Mouse (Mus musculus): Measurements from ENCODE around the gene Srsf2.
"Not testable (repeated sequence)": the region's sequence is repeated elsewhere in the genome, so short reads cannot be mapped to it uniquely, and the experiment has no call there.

Gene Srsf2

DNA sequence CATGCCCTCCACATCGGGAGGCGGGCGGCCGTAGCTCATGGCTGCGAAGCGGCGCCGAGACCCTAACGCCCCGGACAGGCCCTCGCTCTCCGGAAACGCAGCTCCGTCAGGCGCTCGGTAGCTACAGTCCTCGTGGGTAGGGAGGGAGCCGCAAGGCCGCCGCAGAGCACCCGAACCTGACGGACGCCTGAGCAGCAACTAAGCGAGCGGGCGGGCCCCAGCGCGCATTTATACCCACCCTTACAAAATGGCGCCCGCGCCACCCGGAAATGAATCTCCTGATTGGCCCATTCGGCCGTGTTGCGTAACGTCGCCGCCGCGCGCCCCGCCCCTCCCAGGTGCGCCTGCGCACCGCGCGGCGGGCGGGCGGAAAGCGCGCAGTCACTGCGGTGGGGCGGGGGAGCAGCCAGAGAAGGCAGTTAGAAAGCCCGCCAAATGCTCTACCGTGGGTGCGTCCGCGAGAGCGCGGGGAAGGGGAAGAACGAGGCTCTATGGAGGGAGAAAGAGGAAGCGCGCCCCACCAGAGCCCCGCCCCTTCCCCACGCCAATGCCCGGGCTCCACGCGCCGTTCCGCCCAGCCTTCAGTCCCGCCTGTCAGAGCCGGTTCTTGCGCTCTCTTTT lies at the start of gene Srsf2:
Srsf2 (minus strand) TSS at position 204 of the 621 bp plus-strand sequence.
- DNase-seq (ENCODE audit: low spot score): peak; percentile 94

DNA sequence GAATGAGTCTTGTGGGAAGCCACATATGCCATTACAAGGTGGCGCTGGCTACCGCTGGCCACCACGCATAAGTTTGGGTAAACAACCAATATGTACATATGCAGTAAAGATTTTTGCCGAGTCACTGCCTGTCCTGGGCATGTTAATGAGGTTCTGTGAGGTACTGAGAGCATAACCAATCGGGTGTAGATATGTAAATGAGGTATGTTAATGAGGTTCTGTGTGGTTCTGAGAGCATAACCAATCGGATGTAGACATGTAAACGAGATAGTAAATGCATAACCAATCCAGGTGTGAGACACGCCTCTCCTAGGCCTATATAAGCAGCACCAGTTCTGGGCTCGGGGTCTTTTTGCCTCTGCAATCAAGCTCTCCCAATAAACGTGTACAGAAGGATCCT lies 49.7 kb upstream of the Srsf2 start:
- DNase-seq (ENCODE audit: low spot score): not testable (repeated sequence)

DNA sequence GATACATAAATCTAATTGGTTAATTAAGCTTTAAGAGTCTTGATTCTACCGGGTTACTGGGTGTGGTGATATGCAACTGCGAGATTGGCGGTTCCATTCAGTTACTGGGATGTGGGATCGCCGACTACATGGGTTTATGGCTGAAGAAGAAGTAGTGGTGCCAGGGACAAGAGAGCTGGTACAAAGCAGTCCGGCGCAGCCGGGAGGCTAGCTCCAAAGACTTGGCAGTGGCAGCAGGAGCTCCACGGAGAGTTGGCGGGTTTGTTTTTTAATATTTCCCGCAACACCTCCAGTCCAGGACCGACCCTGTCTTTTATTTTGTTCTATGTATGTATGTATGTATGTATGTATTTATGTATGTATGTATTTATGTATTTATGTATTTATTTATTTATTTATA lies 46.4 kb upstream of the Srsf2 start:
- no peak for DNase-seq (ENCODE audit: low spot score)

DNA sequence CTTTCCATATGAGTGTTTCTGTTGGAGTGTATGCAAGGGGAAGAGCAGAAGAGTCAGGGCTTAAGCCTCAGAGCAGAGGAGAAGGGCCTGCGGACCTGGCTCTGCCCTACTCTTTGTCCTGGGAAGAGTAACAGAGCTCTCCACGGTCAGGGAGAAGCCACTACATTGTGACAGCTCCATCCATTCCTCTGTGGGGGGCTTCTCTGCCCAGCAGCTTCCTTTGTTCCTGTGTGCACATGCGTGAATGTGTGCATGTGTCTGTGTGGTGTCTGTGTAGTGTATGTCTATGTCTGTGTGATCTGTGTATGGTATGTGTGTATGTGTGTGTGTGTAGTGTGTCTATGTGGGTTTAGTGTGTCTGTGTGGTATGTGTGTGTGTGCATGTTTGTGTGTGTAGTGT lies 42.5 kb upstream of the Srsf2 start:
- no peak for DNase-seq (ENCODE audit: low spot score)

DNA sequence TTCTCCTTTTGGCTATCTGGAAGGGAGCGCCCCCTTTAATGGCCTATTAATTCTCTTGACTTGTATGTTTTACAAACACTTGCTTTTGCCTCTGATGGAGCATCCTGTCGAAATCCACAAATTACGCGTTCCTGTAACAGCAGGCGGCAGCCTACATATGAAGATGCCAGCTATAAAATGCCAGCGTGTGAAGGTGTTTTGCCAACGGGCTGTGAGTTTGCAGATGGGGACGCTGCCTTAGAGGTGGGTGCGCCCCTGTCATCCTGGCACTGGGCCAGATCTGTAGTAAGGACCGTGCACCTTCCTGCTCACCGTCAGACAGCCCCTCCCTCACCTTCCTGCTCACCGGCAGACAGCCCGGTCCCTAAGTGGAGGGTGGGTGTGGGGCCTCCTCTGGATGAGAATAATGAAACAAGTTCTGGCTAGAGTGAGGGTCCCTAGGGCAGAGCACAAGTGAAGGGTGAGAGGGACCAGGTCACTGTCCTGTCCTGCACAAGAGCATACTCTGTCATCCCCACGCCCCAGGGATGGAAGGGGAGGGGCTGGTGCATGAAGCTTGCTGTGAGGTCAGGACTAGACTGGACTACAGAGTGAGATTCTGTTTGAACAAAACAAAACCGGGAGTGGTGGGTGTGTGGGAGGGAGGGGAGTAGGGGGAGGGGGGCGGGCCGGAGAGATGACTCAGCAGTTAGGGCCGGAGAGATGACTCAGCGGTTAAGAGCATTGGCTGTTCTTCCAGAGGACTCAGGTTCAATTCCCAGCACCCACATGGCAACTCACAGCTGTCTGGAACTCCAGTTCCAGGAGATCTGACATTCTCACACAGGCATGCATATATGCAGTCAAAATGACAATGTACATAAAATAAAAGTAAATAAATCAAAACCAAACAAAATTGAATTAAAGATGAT lies 40.9 kb upstream of the Srsf2 start:
- DNase-seq (ENCODE audit: low spot score): peak; percentile 30

DNA sequence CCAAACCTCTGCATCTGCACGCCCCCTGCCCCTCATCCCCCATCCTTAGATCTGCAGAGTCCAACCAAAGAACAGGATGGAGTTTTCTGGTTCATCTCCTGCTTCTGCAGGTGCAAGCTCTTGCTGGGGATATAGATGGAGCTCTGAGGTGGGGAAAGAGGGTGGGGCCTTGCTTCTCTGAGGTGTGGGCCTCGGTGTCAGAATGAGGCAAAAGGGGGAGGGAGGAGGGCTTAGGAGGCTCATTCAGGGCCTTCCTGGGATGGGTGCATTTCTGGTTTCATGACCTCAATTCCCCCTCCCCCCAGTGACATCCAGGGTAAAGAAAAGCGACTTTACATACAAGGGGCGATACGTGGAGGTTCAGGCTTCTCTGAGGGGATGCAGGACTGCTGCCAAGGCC lies 34.2 kb upstream of the Srsf2 start:
- no peak for DNase-seq (ENCODE audit: low spot score)

DNA sequence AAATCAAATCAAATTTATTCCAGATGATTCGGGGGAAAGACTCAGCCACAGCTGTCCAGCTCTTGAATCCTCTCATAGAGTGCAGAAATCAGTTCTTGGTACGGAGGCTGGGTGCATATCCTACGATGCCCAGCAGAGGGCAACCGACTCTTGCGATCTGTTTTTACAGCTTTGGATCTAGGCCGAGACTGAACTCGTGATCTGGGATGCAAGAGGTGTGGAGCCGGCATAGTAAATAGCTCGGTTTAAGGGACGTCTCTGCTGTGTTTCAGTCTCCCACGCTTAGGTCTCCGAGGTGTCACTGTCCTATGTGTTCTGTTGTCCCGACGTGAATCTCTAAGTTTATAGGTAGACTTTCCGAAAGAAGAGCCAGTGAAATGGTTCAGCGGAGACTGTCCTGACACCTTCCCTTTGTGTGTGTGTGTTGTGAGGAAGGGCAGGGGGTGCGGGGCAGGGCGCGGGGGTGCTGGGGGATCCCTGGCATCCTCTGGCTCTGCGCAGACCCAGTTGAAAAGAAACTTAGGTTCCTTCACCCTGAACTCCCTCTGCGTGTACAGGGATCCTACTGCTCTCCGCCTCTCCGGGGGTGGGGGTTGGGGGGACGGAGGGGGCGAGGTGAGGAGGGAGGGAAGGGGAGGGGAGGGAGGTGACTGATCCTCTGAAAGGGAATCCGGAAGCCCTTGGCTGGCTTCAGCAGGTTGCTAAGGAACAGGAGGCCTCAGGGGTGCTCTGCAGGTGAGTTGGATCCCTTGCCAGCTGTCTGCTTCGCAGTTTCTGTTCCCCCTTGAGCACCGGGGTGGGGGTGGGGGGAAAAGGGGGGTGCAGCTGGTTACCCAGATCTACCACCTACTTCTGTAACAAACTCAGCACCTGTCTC lies 32.6 kb upstream of the Srsf2 start:
- DNase-seq (ENCODE audit: low spot score): peak; percentile 91

DNA sequence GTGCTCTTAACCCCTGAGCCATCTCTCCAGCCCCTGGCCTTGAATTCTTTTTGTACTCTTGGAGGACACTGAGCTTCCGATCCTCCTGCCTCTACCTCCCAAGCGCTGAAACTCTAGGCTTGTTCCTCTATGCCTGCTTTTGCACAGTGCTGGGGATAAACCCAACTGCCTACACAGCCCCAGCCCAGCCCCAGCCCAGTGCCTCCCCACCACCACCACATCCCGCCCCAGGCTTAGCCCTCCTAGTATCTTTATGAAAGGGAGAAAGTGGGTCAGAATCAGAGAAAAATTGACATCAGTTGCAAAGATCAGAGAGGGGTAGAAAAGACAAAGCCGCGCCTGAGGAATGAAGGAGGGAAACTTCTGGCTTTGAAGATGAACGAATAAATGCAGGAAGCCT lies 31.2 kb upstream of the Srsf2 start:
- no peak for DNase-seq (ENCODE audit: low spot score)

DNA sequence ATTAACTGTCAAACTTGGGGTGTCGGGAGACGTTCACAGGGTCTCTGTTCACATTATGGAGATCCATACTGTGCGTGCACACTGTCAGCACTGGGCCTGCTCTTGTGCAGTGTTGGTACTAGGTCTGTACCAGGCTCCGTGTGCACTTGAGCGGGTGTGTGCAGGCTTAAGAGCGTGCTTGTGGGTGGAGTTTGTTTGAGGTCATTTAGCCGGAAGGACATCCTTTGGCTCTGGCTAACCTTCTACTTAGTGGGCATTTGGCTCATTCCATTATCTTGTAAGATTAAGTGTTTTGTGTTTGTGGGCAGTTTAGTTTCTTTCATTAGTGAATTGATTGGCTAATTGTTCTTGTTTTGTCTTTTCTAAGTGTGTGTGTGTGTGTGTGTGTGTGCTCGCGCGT lies 29.6 kb upstream of the Srsf2 start:
- DNase-seq (ENCODE audit: low spot score): no peak

DNA sequence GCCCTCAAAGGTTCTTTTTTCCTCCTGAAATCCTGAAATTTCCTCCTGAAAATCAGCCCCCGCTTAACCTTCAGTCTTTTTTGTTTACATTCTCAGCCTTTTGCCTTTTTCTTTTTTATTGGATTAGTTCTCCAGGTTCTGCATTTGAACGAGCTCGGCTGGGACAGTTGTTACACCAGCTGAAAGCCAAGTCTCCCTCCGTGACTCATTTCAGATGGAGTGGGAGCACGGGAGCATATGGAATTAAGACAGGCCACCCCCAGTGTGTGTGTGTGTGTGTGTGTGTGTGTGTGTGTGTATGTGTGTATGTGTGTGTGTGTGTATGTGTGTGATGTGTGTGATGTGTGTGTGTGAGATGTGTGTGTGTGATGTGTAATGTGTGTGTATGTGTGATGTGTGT lies 28.5 kb upstream of the Srsf2 start:
- no peak for DNase-seq (ENCODE audit: low spot score)

DNA sequence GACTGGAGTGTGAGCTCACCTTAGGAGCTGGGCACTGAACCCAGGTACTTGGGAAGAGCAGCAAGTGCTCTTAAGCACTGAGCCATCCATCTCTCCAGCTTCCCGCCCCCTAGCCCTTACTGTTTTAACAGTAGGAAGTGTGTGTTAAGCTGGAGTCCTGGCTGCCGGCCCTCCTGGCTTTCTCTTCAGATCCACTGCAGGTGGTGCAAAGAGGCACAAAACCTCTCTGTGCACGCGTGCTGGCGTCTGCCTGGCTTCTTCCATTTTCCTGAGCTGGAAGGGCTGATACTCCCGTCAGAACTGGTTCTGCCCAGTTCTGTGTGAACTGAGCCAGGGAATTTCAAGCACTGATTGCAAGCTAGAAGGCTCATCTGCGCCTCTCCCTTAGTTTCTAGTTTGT lies 27.9 kb upstream of the Srsf2 start:
- no peak for DNase-seq (ENCODE audit: low spot score)

DNA sequence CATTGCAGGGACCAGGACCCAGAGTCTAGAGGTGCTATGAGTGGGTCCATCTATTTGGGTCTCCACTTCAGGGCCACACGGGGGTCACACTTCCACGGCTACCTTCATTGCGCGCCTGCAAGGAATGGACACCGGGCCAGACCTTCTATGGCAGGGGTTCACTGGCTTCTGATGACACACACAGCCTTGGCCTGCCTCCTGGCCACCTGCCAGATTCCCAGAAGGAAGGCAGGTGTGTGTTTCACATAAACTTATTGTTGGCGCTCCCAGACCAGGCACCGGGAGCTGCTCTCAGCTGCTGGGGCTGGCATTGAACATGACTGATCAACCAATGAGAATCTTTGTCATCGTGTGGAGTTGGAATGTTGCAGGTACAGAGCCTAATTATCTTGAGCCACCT lies 25.6 kb upstream of the Srsf2 start:
- DNase-seq (ENCODE audit: low spot score): no peak

DNA sequence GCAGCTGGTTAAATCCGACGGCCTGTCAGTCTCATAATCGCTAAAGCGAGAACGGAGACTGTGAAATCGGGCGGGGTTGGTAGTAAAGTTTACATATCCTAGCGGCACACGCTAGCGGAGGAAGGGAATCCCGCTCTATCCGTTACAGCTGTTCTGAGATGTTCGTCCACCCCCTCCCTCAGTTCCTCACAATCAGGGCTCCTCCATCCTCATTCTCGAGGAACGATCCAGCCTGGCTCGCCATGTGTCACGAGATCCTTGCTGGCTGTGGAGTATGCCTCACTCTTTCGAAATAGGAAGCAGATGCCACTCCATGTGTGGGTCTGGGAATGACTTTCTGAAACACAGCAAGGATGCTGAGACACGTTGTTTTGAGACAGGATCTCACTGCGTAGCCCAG lies 21.1 kb upstream of the Srsf2 start:
- no peak for DNase-seq (ENCODE audit: low spot score)

DNA sequence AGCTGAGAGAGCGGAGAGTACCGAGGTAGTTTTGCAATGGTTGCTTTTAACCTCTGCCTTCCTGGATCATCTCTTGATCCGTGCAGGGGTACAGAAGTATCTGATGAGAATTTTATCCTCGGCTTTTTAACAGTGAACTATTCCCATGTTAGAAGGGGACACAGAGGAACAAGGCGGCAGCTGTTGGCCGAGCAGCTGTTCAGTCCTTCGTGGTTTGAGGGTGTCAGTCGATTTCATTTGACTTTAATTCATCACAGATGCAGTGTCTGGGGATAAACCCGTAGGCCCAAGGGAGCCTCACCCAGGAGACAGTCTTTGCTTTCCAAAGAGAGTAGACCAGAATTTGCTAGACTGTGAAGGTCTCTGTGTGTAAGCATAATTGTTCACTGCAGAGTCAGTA lies 18.6 kb upstream of the Srsf2 start:
- no peak for DNase-seq (ENCODE audit: low spot score)

DNA sequence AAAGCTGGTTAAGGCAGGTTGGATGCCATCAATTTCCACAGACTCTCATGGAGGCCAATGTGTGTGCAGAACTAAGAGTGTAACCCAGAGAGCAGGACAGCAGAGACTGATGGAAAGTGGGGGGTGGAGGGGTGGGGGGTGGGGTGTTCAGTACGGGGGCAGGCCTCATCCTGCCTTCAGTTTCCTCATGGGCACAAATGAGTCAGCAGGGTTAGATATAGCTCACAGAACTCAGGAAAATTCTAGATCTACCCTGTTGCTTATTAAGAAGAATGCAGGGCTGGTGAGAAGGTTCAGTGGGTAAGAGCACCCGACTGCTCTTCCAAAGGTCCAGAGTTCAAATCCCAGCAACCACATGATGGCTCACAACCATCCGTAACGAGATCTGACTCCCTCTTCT lies 16.7 kb upstream of the Srsf2 start:
- no peak for DNase-seq (ENCODE audit: low spot score)

DNA sequence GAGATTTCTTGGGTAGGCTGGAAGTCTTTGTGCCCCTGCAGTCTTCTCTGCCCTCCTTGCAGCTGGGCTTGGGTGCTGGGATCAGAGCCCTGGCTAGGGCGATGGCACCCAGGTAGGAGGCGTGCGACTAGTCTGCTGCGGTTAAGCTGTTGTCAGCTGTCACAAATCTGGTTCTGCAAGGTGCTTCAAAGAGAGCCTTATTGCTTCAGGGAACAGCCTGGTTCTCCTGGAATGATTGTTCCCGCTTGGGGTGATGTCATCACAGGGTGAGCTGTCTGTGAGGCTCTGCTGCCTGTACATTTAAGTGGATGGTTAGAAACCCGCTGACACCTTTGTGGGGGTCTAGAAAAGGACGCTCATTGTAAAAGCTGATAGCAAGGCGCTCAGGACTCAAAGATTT lies 16.3 kb upstream of the Srsf2 start:
- no peak for DNase-seq (ENCODE audit: low spot score)

DNA sequence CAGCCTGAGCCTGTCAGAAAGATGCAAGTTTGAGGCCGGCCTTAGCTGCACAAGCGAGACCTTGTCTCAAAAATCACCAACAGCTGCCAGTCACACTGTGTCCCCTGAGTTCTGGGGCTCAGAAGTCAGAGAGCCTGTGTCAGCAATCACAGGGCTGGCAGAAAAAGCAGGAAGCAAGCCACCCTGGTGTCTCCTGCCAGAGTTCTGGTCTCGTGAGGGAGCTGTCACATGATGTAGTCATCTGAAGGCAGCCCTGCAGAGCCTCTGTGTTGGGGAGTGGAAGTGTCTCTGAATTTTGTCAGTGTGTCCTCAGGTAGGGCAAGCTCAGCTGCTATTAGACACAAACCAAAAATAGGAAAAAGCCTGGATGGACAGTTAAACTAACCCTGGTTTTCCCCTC lies 15.2 kb upstream of the Srsf2 start:
- DNase-seq (ENCODE audit: low spot score): no peak

DNA sequence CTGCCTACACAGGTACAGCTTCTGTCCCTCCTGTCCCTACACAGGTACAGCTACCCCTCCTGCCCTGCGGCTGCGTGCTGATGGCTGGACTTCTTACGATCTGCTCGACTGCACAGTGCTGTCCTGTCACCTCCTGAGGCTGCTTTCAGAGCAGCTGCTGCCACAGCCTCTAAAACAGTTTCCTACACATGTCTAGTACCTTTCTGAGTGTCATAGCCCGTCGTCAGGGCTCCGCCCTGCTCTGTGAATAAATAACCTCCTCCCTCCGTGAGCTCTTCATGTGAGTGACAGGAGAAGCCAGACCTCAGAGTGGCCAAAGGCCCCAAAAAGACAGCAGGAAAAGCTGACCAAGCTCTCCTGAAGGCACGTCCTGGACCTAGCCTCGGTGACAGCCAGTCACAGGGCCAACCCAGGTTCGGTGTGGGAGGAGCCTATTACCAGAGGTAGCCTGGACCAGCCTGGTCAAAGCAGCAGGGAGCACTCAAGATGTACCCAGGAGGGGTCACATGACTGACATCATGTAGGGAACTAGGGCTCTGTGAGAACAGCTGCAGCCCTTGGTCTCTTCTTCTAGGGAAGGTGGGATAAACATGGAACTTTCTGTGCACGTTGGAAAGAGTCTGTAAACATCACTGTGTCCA lies 13.2 kb upstream of the Srsf2 start:
- no peak for DNase-seq (ENCODE audit: low spot score)

DNA sequence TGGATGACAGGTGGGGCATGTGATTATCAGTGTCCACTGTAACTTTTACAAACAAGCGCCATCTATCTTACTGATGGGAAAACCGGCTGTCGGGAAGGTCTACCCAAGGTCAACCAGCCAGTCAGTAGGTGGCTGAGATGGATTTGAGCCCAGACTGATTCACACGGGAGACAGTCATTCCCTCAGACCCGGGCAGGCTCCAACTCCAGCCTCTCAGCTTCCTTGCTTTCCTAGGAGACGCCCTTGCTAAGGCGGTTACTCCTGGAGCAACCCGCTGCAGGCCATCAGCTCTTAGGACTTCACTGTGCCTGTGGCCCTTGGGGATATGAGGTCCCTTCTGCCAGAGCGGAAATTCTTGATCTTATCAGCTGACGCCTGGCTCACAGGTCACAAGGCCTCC lies 11.6 kb upstream of the Srsf2 start:
- DNase-seq (ENCODE audit: low spot score): peak; percentile 64

DNA sequence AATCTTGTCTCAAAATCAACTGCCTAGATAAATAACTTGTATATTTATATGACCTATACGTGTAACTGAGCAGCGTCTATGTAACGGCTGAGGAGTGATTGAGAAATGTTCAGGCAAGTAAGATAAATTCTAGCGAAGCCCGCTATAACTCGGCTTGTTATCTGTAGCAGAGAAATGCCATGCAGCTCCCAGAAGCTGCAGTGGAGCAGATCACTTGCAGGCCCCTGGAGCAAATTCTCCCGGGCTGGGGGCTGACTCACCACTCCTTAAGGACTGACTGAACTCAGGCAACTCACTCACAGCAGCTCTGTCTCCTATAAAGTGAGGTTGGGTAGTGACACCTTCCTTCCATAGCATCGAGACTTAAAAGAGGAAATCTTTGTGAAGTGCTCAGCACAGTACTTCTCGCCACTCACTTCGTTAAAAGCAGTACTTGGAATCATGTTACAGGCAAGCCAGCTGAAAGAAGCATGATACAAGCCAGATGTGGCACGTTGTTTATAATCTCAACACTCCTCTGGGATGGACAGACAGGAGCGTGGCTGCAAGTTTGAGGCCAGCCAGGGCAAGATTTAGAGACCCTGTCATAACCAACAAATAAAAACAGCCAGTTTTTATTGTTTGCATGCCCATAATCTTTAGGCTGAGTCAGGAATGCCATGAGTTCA lies 4.4 kb upstream of the Srsf2 start:
- peak; percentile 60 for DNase-seq (ENCODE audit: low spot score)

DNA sequence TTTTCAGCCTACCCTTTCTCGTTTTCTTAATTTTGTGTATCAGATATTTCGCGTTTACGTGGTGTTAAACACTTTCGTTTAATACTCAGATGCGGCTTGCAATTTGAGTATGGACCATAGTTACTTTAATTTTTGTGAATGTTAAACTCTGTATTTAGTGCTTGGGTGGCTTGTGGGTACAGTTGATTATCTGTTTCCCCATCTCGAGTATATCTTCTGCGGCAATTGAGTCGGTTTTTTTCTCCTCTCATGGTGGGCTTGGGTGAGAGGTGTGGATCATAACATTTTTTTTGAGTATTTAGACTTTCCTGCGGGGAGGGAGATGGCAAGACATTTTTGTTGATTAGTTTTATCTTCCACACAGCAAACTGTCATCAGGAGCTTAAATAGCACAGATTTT lies 1.4 kb upstream of the Srsf2 start:
- no peak for DNase-seq (ENCODE audit: low spot score)

DNA sequence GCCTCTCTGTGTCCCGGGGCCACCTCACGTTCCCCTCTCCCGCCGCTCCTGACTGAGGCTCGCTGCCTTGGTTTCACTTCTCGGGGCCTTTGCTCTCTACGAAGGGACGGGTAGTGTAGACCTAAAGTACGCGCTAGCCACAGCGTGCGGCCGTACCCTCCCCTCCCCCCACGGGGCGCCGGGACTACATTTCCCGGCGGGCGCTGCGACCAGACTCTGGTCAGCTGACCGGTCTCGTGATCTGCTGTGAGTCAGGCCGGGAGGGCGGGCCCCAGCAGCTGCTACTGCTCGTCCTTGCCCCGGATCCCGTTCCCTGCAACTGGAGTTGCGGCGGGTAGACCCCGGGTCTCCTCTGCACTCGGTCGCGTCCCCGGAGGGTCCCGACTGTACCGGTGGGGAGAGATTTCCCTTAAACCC lies 626 bp upstream of the Srsf2 start:
- peak; percentile 94 for DNase-seq (ENCODE audit: low spot score)
